Mouse (Mus musculus) layer of hippocampus, adult 18-20 months (tissue): ENCODE results near the gene Npsr1. TPM values are rescaled to one million over a fixed set of nuclear protein-coding genes. Genes with fewer than 3 reads are reported as not detected.

Experiments
- DNase-seq, 2 experiments: peaks; one replicate each; pipeline ENCODE4 v3.0.0; 2022; ENCODE audit warnings: low spot score in 2 of 2
- total RNA-seq, 2 experiments: library from RNA; stranded (reverse); gene quantifications; 2 replicates each; pipeline ENCODE4 v1.2.3; 2021

Gene Npsr1
- total RNA-seq, 2 experiments from 2014 or later, result 0.68 to 1.8 TPM

GRCm38 (mm10) chr9:24236461-24236860, 138.7 kb downstream of the Npsr1 start:
- peak in 1 of 2 experiments; percentile 6 for DNase-seq

- no peak for DNase-seq
Observed at GRCm38 (mm10) chr9:24247557-24247956, 149.8 kb downstream of the Npsr1 start.

GRCm38 (mm10) chr9:24254236-24254635, 156.4 kb downstream of the Npsr1 start:
- no peak for DNase-seq

- DNase-seq, result no peak
Observed at GRCm38 (mm10) chr9:24280498-24281287, 182.9 kb downstream of the Npsr1 start.

- DNase-seq, result peak in 1 of 2 experiments; percentile 5
Observed at GRCm38 (mm10) chr9:24282617-24283016, 184.8 kb downstream of the Npsr1 start.

- peak; percentile 9 to 65 for DNase-seq
Observed at GRCm38 (mm10) chr9:24283071-24283470, 185.3 kb downstream of the Npsr1 start.

- DNase-seq, result no peak
Observed at GRCm38 (mm10) chr9:24283536-24283935, 185.7 kb downstream of the Npsr1 start.

GRCm38 (mm10) chr9:24284239-24285084, 186.7 kb downstream of the Npsr1 start:
- DNase-seq, result no peak

GRCm38 (mm10) chr9:24285419-24285818, 187.6 kb downstream of the Npsr1 start:
- DNase-seq, result no peak

GRCm38 (mm10) chr9:24291385-24291784, 193.6 kb downstream of the Npsr1 start:
- DNase-seq, result no peak

GRCm38 (mm10) chr9:24293252-24293959, 195.6 kb downstream of the Npsr1 start:
- DNase-seq, result no peak

GRCm38 (mm10) chr9:24302906-24303305, 205.1 kb downstream of the Npsr1 start:
- DNase-seq, result no peak

- DNase-seq, result no peak
Observed at GRCm38 (mm10) chr9:24306990-24307389, 209.2 kb downstream of the Npsr1 start.

- DNase-seq, result no peak
Observed at GRCm38 (mm10) chr9:24307400-24307799, 209.6 kb downstream of the Npsr1 start.

GRCm38 (mm10) chr9:24315835-24316234, 218.0 kb downstream of the Npsr1 start:
- DNase-seq, result no peak

GRCm38 (mm10) chr9:24331661-24332060, 233.9 kb downstream of the Npsr1 start:
- DNase-seq, result no peak

GRCm38 (mm10) chr9:24341321-24341720, 243.5 kb downstream of the Npsr1 start:
- peak in 1 of 2 experiments; percentile 47 for DNase-seq

- DNase-seq, result no peak
Observed at GRCm38 (mm10) chr9:24347011-24347410, 249.2 kb downstream of the Npsr1 start.

- no peak for DNase-seq
Observed at GRCm38 (mm10) chr9:24349510-24349909, 251.7 kb downstream of the Npsr1 start.

GRCm38 (mm10) chr9:24351402-24351801, 253.6 kb downstream of the Npsr1 start:
- DNase-seq, result no peak
